Mouse (Mus musculus) liver, embryonic 14.5 days (tissue): Measurements from ENCODE around the gene Nop9.

Experiments used
- CTCF ChIP-seq: IDR thresholded peaks from 2 replicates; pipeline ENCODE4 v1.5.1; 2016; ENCODE audit warnings: antibody characterized with exemption, low read depth, control low read depth
- EP300 ChIP-seq: IDR thresholded peaks from 2 replicates; pipeline ENCODE4 v1.6.1; 2016; ENCODE audit warnings: antibody characterized with exemption, low read depth

DNA sequence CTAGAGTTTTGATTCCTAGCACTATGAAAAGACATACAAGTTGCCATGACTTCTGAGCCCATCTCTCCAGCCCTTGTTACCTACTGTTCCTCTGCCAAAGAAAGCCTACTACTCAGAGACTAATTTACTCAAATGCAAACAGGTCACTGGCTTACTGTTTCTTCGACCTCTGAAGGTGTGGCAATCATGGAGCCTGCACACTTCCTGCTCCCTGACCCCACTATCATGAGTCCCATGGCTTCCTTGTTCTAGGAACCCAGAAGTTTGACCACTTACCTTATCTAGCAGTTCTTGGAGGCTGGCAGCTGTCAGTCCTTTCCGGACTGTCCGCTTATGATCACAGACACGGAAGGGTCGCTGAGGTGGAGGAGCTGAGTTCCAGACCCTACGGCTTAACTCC, 12.1 kb downstream of the Nop9 start:
- TF ChIP-seq CTCF (no peak), EP300 (no peak)
